23 mouse cellular contexts compared by ENCODE assay signal in the genomic region with DNA sequence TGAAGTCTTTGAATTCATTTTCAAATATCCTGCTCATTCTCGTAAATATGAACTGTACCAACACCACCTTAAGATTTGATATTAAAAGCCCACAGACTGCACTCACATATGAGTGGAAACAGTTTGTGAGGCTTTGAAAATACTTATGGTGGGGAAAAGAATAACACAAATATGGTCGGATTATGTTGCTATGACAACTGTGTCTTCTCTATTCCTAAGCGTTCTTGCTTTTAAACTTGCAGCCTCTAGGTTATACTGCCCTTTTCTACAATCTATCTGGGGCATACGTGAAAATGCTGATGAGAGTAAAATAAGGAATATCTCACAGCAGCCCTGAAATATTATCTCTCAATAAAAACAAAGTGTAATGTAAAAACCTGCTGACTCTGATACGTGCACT.
DNase-seq lines count a peak whose midpoint lies in the region; ATAC-seq lines count a peak whose summit lies in the region.
"Had no signal": no experiment of that assay in that cellular context is flagged by ENCODE, and none has a peak within 500 bp of the region (broad histone marks: within the 10 kb centered on the region; RNA-seq: fewer than 3 reads in every experiment).

No protein-coding gene starts in this region.

- H3K27me3 ChIP-seq in forebrain, embryonic 14.5 days (replicated peaks; ENCODE audit: control insufficient read depth, insufficient read depth, low read length), result no peaks in the 10 kb centered on the region
- H3K27me3 ChIP-seq in forebrain, embryonic 12.5 days, result no peaks in the 10 kb centered on the region
- H3K27me3 ChIP-seq in midbrain, embryonic 16.5 days (ENCODE audit: control insufficient read depth, insufficient read depth, low read depth, low read length), result no peaks in the 10 kb centered on the region
- H3K27me3 ChIP-seq in midbrain, embryonic 10.5 days (ENCODE audit: low read depth, poor library complexity, severe bottlenecking), result no peaks in the 10 kb centered on the region
- H3K27me3 ChIP-seq: embryonic facial prominence, embryonic 13.5 days; forebrain, embryonic 15.5 days; heart, embryonic 13.5 days; hindbrain, embryonic 12.5 days had no signal

- 81% methylated on average over 5 of the region's 5 CpGs for WGBS in forebrain, embryonic 14.5 days
- WGBS in forebrain, embryonic 12.5 days, result 74% methylated on average over 5 of the region's 5 CpGs
- WGBS in midbrain, embryonic 16.5 days, result 52% methylated on average over 5 of the region's 5 CpGs
- WGBS in midbrain, embryonic 10.5 days, result 80% methylated on average over 5 of the region's 5 CpGs

- no peaks in the 10 kb centered on the region for H3K36me3 ChIP-seq in forebrain, embryonic 14.5 days (ENCODE audit: control insufficient read depth, insufficient read depth, low read length)
- H3K36me3 ChIP-seq in forebrain, embryonic 12.5 days (replicated peaks), result no peaks in the 10 kb centered on the region
- no peaks in the 10 kb centered on the region for H3K36me3 ChIP-seq in midbrain, embryonic 16.5 days (ENCODE audit: control insufficient read depth, insufficient read depth, low read length)
- no peaks in the 10 kb centered on the region for H3K36me3 ChIP-seq in midbrain, embryonic 10.5 days
- H3K36me3 ChIP-seq: embryonic facial prominence, embryonic 13.5 days; forebrain, embryonic 15.5 days; G1E; heart, embryonic 13.5 days; hindbrain, embryonic 12.5 days had no signal

- H3K4me2 ChIP-seq in forebrain, embryonic 14.5 days (ENCODE audit: low read length), result no peak overlapping the region
- no peak overlapping the region for H3K4me2 ChIP-seq in forebrain, embryonic 12.5 days
- H3K4me2 ChIP-seq in midbrain, embryonic 16.5 days (ENCODE audit: low read length), result no peak overlapping the region
- H3K4me2 ChIP-seq: embryonic facial prominence, embryonic 13.5 days; forebrain, embryonic 15.5 days; heart, embryonic 13.5 days; hindbrain, embryonic 12.5 days had no signal

- peak; percentile 5 for DNase-seq in forebrain, embryonic 14.5 days (ENCODE audit: low spot score)
- DNase-seq in layer of hippocampus, adult 9-10 months (ENCODE audit: low spot score), result peak; percentile 10
- no peak for DNase-seq in layer of hippocampus, adult 11-12 months (ENCODE audit: low spot score)
- no peak for DNase-seq in midbrain, embryonic 10.5 days (ENCODE audit: low spot score)
- DNase-seq in heart, adult 8-10 months (ENCODE audit: low spot score), result no peak
- DNase-seq: adrenal gland, adult 8-10 months; adrenal gland, postnatal 36 days; B cell, adult 2 months; cerebellum, adult 18-20 months; cerebellum, adult 9-11 months; cerebellum, postnatal 36 days; gastrocnemius, adult 2 months; gastrocnemius, postnatal 25 days; heart, postnatal 36 days had no signal

- no peaks in the 10 kb centered on the region for H3K9me3 ChIP-seq in forebrain, embryonic 14.5 days (replicated peaks; ENCODE audit: control insufficient read depth, low read length)
- H3K9me3 ChIP-seq in forebrain, embryonic 12.5 days, result no peaks in the 10 kb centered on the region
- no peaks in the 10 kb centered on the region for H3K9me3 ChIP-seq in midbrain, embryonic 16.5 days (replicated peaks; ENCODE audit: control insufficient read depth, low read length, poor library complexity, severe bottlenecking)
- H3K9me3 ChIP-seq in midbrain, embryonic 10.5 days (replicated peaks), result no peaks in the 10 kb centered on the region
- H3K9me3 ChIP-seq: embryonic facial prominence, embryonic 13.5 days; forebrain, embryonic 15.5 days; G1E; heart, embryonic 13.5 days; hindbrain, embryonic 12.5 days had no signal

- no peak overlapping the region for H3K27ac ChIP-seq in forebrain, embryonic 14.5 days (ENCODE audit: low read depth, low read length)
- H3K27ac ChIP-seq in forebrain, embryonic 12.5 days, result no peak overlapping the region
- H3K27ac ChIP-seq in midbrain, embryonic 16.5 days (ENCODE audit: low read length), result no peak overlapping the region
- H3K27ac ChIP-seq in midbrain, embryonic 10.5 days (replicated peaks), result no peak overlapping the region
- H3K27ac ChIP-seq: embryonic facial prominence, embryonic 13.5 days; forebrain, embryonic 15.5 days; gastrocnemius, adult 2 months; heart, embryonic 13.5 days; hindbrain, embryonic 12.5 days had no signal

- H3K9ac ChIP-seq in forebrain, embryonic 14.5 days (ENCODE audit: low read length), result no peak overlapping the region
- no peak overlapping the region for H3K9ac ChIP-seq in forebrain, embryonic 12.5 days
- no peak overlapping the region for H3K9ac ChIP-seq in midbrain, embryonic 16.5 days (ENCODE audit: low read depth, low read length)
- H3K9ac ChIP-seq: embryonic facial prominence, embryonic 13.5 days; forebrain, embryonic 15.5 days; heart, embryonic 13.5 days; hindbrain, embryonic 12.5 days had no signal

- ATAC-seq in forebrain, embryonic 14.5 days, result no peak
- no peak for ATAC-seq in forebrain, embryonic 12.5 days (ENCODE audit: low FRiP score)
- ATAC-seq in midbrain, embryonic 16.5 days, result peak; percentile 80
- ATAC-seq: CD4-positive, CD25-positive, alpha-beta regulatory T cell, adult 4 months; forebrain, embryonic 15.5 days; hindbrain, embryonic 16.5 days had no signal

- H3K4me3 ChIP-seq in forebrain, embryonic 14.5 days (ENCODE audit: low read depth, low read length), result no peak overlapping the region
- no peak overlapping the region for H3K4me3 ChIP-seq in forebrain, embryonic 12.5 days (replicated peaks)
- H3K4me3 ChIP-seq in midbrain, embryonic 16.5 days (ENCODE audit: low read depth, low read length), result no peak overlapping the region
- H3K4me3 ChIP-seq in midbrain, embryonic 10.5 days, result no peak overlapping the region
- H3K4me3 ChIP-seq: embryonic facial prominence, embryonic 13.5 days; forebrain, embryonic 15.5 days; gastrocnemius, adult 2 months; heart, embryonic 13.5 days; hindbrain, embryonic 12.5 days had no signal

- no peaks in the 10 kb centered on the region for H3K4me1 ChIP-seq in forebrain, embryonic 14.5 days (ENCODE audit: control insufficient read depth, insufficient read depth, low read length)
- no peaks in the 10 kb centered on the region for H3K4me1 ChIP-seq in forebrain, embryonic 12.5 days
- H3K4me1 ChIP-seq in midbrain, embryonic 16.5 days (ENCODE audit: control insufficient read depth, insufficient read depth, low read length), result 0 out of 2 replicates have a peak, but pooled peaks cover 2% of the 10 kb centered on the region
- no peaks in the 10 kb centered on the region for H3K4me1 ChIP-seq in midbrain, embryonic 10.5 days
- H3K4me1 ChIP-seq: embryonic facial prominence, embryonic 13.5 days; forebrain, embryonic 15.5 days; heart, embryonic 13.5 days; hindbrain, embryonic 12.5 days had no signal

Comparison
In these comparisons a context has a peak if more than half of its experiments do, and no peak if none do; other contexts are left out.
1. DNase-seq: peak in forebrain, embryonic 14.5 days (single experiment) and layer of hippocampus, adult 9-10 months (single experiment); none in layer of hippocampus, adult 11-12 months (single experiment), midbrain, embryonic 10.5 days (single experiment) and heart, adult 8-10 months (single experiment).